Mouse (Mus musculus) heart, embryonic 14.5 days (tissue): Measurements from ENCODE around the gene Mdm4. TPM values are rescaled to one million over a fixed set of nuclear protein-coding genes. Genes with fewer than 3 reads are reported as not detected.
A peak's percentile ranks its signal among the peaks of the same experiment; 100 is the strongest.

Experiments used
- ATAC-seq: fragments of 200-750 bp; cut with Nextera tagmentation; 2 replicates; pipeline ENCODE4 v1.8.0; 2017; ENCODE audit warnings: low read depth, moderate TSS enrichment; ENCODE audit not compliant: insufficient number of reproducible peaks, insufficient read depth, low FRiP score
- H3K27ac ChIP-seq, 2 experiments: fragments of 200-500 bp in 1 of 2; fragments of 300-500 bp in 1 of 2; sonication (generic) in 1 of 2; replicated peaks in 1 of 2; 2 replicates each; pipeline ENCODE4 v1.5.1; 2012 to 2014; ENCODE audit warnings: low read depth in 2 of 2, low read length in 2 of 2, control low read depth in 1 of 2, mild to moderate bottlenecking in 1 of 2, mixed read lengths in 1 of 2; ENCODE audit not compliant: control insufficient read depth in 1 of 2, insufficient read depth in 1 of 2
- H3K27me3 ChIP-seq: fragments of 300-500 bp; sonication (generic); 2 replicates; pipeline ENCODE4 v1.6.1; 2014; ENCODE audit warnings: mild to moderate bottlenecking, low read length, control low read depth; ENCODE audit not compliant: control insufficient read depth, insufficient read depth
- H3K36me3 ChIP-seq: fragments of 300-500 bp; sonication (generic); 2 replicates; pipeline ENCODE4 v1.6.1; 2014; ENCODE audit warnings: mild to moderate bottlenecking, control low read depth, low read length, mixed read lengths; ENCODE audit not compliant: control insufficient read depth, insufficient read depth
- H3K4me1 ChIP-seq, 2 experiments: fragments of 200-500 bp in 1 of 2; fragments of 300-500 bp in 1 of 2; sonication (generic) in 1 of 2; 2 replicates each; pipeline ENCODE4 v1.6.1; 2012 to 2014; ENCODE audit warnings: low read length in 2 of 2, control low read depth in 1 of 2, mixed read lengths in 1 of 2; ENCODE audit not compliant: control insufficient read depth in 2 of 2, insufficient read depth in 2 of 2
- H3K4me2 ChIP-seq: fragments of 300-500 bp; sonication (generic); 2 replicates; pipeline ENCODE4 v1.6.1; 2014; ENCODE audit warnings: mild to moderate bottlenecking, low read length
- H3K4me3 ChIP-seq, 2 experiments: fragments of 200-500 bp in 1 of 2; fragments of 300-500 bp in 1 of 2; sonication (generic) in 1 of 2; 2 replicates each; pipeline ENCODE4 v1.5.1; 2012 to 2014; ENCODE audit warnings: low read length in 2 of 2, mild to moderate bottlenecking in 2 of 2, control low read depth in 1 of 2, low read depth in 1 of 2, moderate library complexity in 1 of 2; ENCODE audit not compliant: control insufficient read depth in 1 of 2, insufficient read depth in 1 of 2
- H3K9ac ChIP-seq: fragments of 300-500 bp; sonication (generic); 2 replicates; pipeline ENCODE4 v1.6.1; 2014; ENCODE audit warnings: mild to moderate bottlenecking, low read length
- H3K9me3 ChIP-seq: fragments of 300-500 bp; sonication (generic); 2 replicates; pipeline ENCODE4 v1.6.1; 2016; ENCODE audit warnings: low read length, control low read depth; ENCODE audit not compliant: control insufficient read depth
- WGBS: fragments of 180-500 bp; shearing (Covaris S2); extraction: QIAGEN DNeasy Blood & Tissue Kit; methylation state at CpG from one replicate; pipeline ENCODE4 v1.1.7; 2014; 5-methylcytosine and 5-hydroxymethylcytosine counted together
- polyA plus RNA-seq: library from polyadenylated mRNA; unstranded; fragments of >200 nt; fragmentation: Nextera tagmentation; extraction: Ambion mirVana; gene quantifications from 2 replicates; pipeline ENCODE4 v1.2.1, GENCODE M21; 2014

Mdm4 gene
- polyA plus RNA-seq, 1 experiment from 2014 or later, result 38.2 TPM

- ATAC-seq, result no peak
- peaks cover 37% of the 10 kb centered on the region for H3K36me3 ChIP-seq
- H3K4me2 ChIP-seq, result no peak overlapping the region
- H3K4me3 ChIP-seq, result no peak overlapping the region
- 0 out of 2 replicates have a peak, but pooled peaks cover 3% of the 10 kb centered on the region for H3K9me3 ChIP-seq
- no peaks in the 10 kb centered on the region for H3K27me3 ChIP-seq
- WGBS, result 83% methylated on average over 6 of the region's 6 CpGs
- H3K27ac ChIP-seq, result no peak overlapping the region
- H3K9ac ChIP-seq, result no peak overlapping the region
- peaks cover 20 to 37% of the 10 kb centered on the region in 2 experiments for H3K4me1 ChIP-seq
Observed at GRCm38 (mm10) chr1:133063164-133063563, 32.8 kb upstream of the Mdm4 start.

GRCm38 (mm10) chr1:133060681-133061080 lies 30.3 kb upstream of the Mdm4 start:
- peak overlapping the region; percentile 9 to 46; a peak in 3 of 4 replicates for H3K27ac ChIP-seq
- H3K4me1 ChIP-seq, result peaks cover 12 to 33% of the 10 kb centered on the region in 2 experiments
- ATAC-seq, result no peak
- no peak overlapping the region for H3K4me2 ChIP-seq
- no peak overlapping the region for H3K9ac ChIP-seq
- H3K4me3 ChIP-seq, result no peak overlapping the region
- 46% methylated on average over 4 of the region's 4 CpGs for WGBS
- H3K36me3 ChIP-seq, result peaks cover 22% of the 10 kb centered on the region
- 0 out of 2 replicates have a peak, but pooled peaks cover 3% of the 10 kb centered on the region for H3K9me3 ChIP-seq
- no peaks in the 10 kb centered on the region for H3K27me3 ChIP-seq

GRCm38 (mm10) chr1:133059592-133059991 lies 29.2 kb upstream of the Mdm4 start:
- H3K4me3 ChIP-seq, result no peak overlapping the region
- no peak for ATAC-seq
- H3K27me3 ChIP-seq, result no peaks in the 10 kb centered on the region
- no peak overlapping the region for H3K4me2 ChIP-seq
- WGBS, result 32% methylated on average over 2 of the region's 2 CpGs
- H3K4me1 ChIP-seq, result peaks cover 12 to 35% of the 10 kb centered on the region in 2 experiments
- peaks cover 19% of the 10 kb centered on the region for H3K36me3 ChIP-seq
- no peak overlapping the region for H3K9ac ChIP-seq
- no peaks in the 10 kb centered on the region for H3K9me3 ChIP-seq
- peak overlapping the region in 1 of 2 experiments; percentile 16; a peak in 1 of 4 replicates for H3K27ac ChIP-seq

GRCm38 (mm10) chr1:133057345-133058034 lies 27.1 kb upstream of the Mdm4 start:
- Histone ChIP-seq H3K4me3 (no peak overlapping the region), H3K9me3 (no peaks in the 10 kb centered on the region), H3K9ac (peak overlapping the region; percentile 14; the same call in 1 of the 2 replicates), H3K27ac (peak overlapping the region; percentile 21 to 59; a peak in 2 of 4 replicates), H3K36me3 (peaks cover 10% of the 10 kb centered on the region; the same call in 1 of the 2 replicates), H3K4me1 (peaks cover 15 to 50% of the 10 kb centered on the region in 2 experiments), H3K27me3 (no peaks in the 10 kb centered on the region), H3K4me2 (no peak overlapping the region)
- 47% methylated on average over 7 of the region's 7 CpGs for WGBS
- ATAC-seq, result no peak

- H3K4me2 ChIP-seq, result no peak overlapping the region
- no peak overlapping the region for H3K4me3 ChIP-seq
- peaks cover 13 to 47% of the 10 kb centered on the region in 2 experiments for H3K4me1 ChIP-seq
- no peak overlapping the region for H3K27ac ChIP-seq
- no peaks in the 10 kb centered on the region for H3K36me3 ChIP-seq
- H3K9ac ChIP-seq, result no peak overlapping the region
- 63% methylated on average over 8 of the region's 8 CpGs for WGBS
- no peaks in the 10 kb centered on the region for H3K27me3 ChIP-seq
- no peaks in the 10 kb centered on the region for H3K9me3 ChIP-seq
- no peak for ATAC-seq
Observed at GRCm38 (mm10) chr1:133054326-133054725, 24.0 kb upstream of the Mdm4 start.

- WGBS, result 40% methylated on average over 5 of the region's 5 CpGs
- no peak overlapping the region for H3K4me2 ChIP-seq
- H3K9me3 ChIP-seq, result no peaks in the 10 kb centered on the region
- H3K4me1 ChIP-seq, result peaks cover 13 to 46% of the 10 kb centered on the region in 2 experiments
- ATAC-seq, result no peak
- H3K27ac ChIP-seq, result no peak overlapping the region
- H3K36me3 ChIP-seq, result no peaks in the 10 kb centered on the region
- H3K9ac ChIP-seq, result no peak overlapping the region
- no peak overlapping the region for H3K4me3 ChIP-seq
- no peaks in the 10 kb centered on the region for H3K27me3 ChIP-seq
Observed at GRCm38 (mm10) chr1:133053034-133053433, 22.7 kb upstream of the Mdm4 start.

- Histone ChIP-seq H3K4me1 (peaks cover 15 to 42% of the 10 kb centered on the region in 2 experiments; a peak in 3 of 4 replicates), H3K4me3 (no peak overlapping the region), H3K27me3 (no peaks in the 10 kb centered on the region), H3K9ac (no peak overlapping the region), H3K27ac (no peak overlapping the region), H3K9me3 (no peaks in the 10 kb centered on the region), H3K36me3 (no peaks in the 10 kb centered on the region), H3K4me2 (no peak overlapping the region)
- no peak for ATAC-seq
- WGBS, result 85% methylated on average over 2 of the region's 2 CpGs
Observed at GRCm38 (mm10) chr1:133051829-133052228, 21.5 kb upstream of the Mdm4 start.
